Mouse (Mus musculus): ENCODE results near the gene Gm20388. TPM values are rescaled to one million over a fixed set of nuclear protein-coding genes. Genes with fewer than 3 reads are reported as not detected.

The Gm20388 gene
- polyA plus RNA-seq, 1 experiment from 2014 or later, result 1.7 TPM

- WGBS, result 84% methylated on average over 2 of the region's 2 CpGs
- H3K4me1 ChIP-seq (replicated peaks), result no peaks in the 10 kb centered on the region
Observed at GRCm38 (mm10) chr8:124212148-124212547, 4301.5 kb downstream of the Gm20388 start.

GRCm38 (mm10) chr8:124216951-124217350 lies 4306.3 kb downstream of the Gm20388 start:
- Histone ChIP-seq H3K9me3 (no peaks in the 10 kb centered on the region), H3K4me1 (replicated peaks) (peaks cover 4% of the 10 kb centered on the region; the same call in 1 of the 2 replicates), H3K4me3 (no peak overlapping the region), H3K36me3 (no peaks in the 10 kb centered on the region), H3K27me3 (ENCODE audit: insufficient read depth, poor library complexity, severe bottlenecking) (no peaks in the 10 kb centered on the region; the same call in 1 of the 2 replicates), H3K27ac (no peak overlapping the region)
- DNase-seq (ENCODE audit: low spot score), result no peak

More at GRCm38 (mm10) chr8:124212148-124212547, 4301.5 kb downstream of the Gm20388 start:
- no peak for DNase-seq (ENCODE audit: low spot score)
- Histone ChIP-seq H3K27me3 (ENCODE audit: insufficient read depth, poor library complexity, severe bottlenecking) (no peaks in the 10 kb centered on the region), H3K9me3 (no peaks in the 10 kb centered on the region), H3K27ac (no peak overlapping the region), H3K4me3 (no peak overlapping the region), H3K36me3 (no peaks in the 10 kb centered on the region)

- no peak overlapping the region for H3K4me3 ChIP-seq
- H3K36me3 ChIP-seq, result no peaks in the 10 kb centered on the region
- WGBS, result 69% methylated on average over 2 of the region's 2 CpGs
- no peaks in the 10 kb centered on the region for H3K9me3 ChIP-seq
- H3K27ac ChIP-seq, result no peak overlapping the region
- 0 out of 2 replicates have a peak, but pooled peaks cover 12% of the 10 kb centered on the region for H3K27me3 ChIP-seq (ENCODE audit: insufficient read depth, poor library complexity, severe bottlenecking)
- DNase-seq (ENCODE audit: low spot score), result no peak
- H3K4me1 ChIP-seq (replicated peaks), result peaks cover 38% of the 10 kb centered on the region
Observed at GRCm38 (mm10) chr8:124229883-124230282, 4319.2 kb downstream of the Gm20388 start.

GRCm38 (mm10) chr8:124230496-124231175 lies 4320.0 kb downstream of the Gm20388 start:
- Histone ChIP-seq H3K4me1 (replicated peaks) (peaks cover 45% of the 10 kb centered on the region), H3K4me3 (peak overlapping the region; percentile 96), H3K36me3 (no peaks in the 10 kb centered on the region), H3K9me3 (no peaks in the 10 kb centered on the region), H3K27me3 (ENCODE audit: insufficient read depth, poor library complexity, severe bottlenecking) (0 out of 2 replicates have a peak, but pooled peaks cover 12% of the 10 kb centered on the region), H3K27ac (peak overlapping the region; percentile 54)
- 57% methylated on average over 8 of the region's 8 CpGs for WGBS
- DNase-seq (ENCODE audit: low spot score), result no peak

- no peaks in the 10 kb centered on the region for H3K9me3 ChIP-seq
- WGBS, result under 1% methylated on average over 53 of the region's 53 CpGs
- H3K4me1 ChIP-seq (replicated peaks), result peaks cover 50% of the 10 kb centered on the region
- peak; percentile 85 for DNase-seq (ENCODE audit: low spot score)
- H3K4me3 ChIP-seq, result peak within 1 kb of the TSS; percentile 96
- H3K27ac ChIP-seq, result peak within 1 kb of the TSS; percentile 94
- 0 out of 2 replicates have a peak, but pooled peaks cover 5% of the 10 kb centered on the region for H3K36me3 ChIP-seq
- H3K27me3 ChIP-seq (ENCODE audit: insufficient read depth, poor library complexity, severe bottlenecking), result 0 out of 2 replicates have a peak, but pooled peaks cover 12% of the 10 kb centered on the region
Observed at GRCm38 (mm10) chr8:124231176-124231484, 4320.5 kb downstream of the Gm20388 start, which contains the start of gene Galnt2. Gene Galnt2, plus strand, starts transcription at chr8:124231391.

GRCm38 (mm10) chr8:124231485-124232279 lies 4321.0 kb downstream of the Gm20388 start:
- Histone ChIP-seq H3K27me3 (ENCODE audit: insufficient read depth, poor library complexity, severe bottlenecking) (0 out of 2 replicates have a peak, but pooled peaks cover 12% of the 10 kb centered on the region), H3K4me1 (replicated peaks) (peaks cover 52% of the 10 kb centered on the region), H3K36me3 (0 out of 2 replicates have a peak, but pooled peaks cover 6% of the 10 kb centered on the region), H3K4me3 (peak overlapping the region; percentile 96), H3K9me3 (no peaks in the 10 kb centered on the region), H3K27ac (peak overlapping the region; percentile 94)
- WGBS, result under 1% methylated on average over 83 of the region's 83 CpGs
- DNase-seq (ENCODE audit: low spot score), result peak; percentile 68

GRCm38 (mm10) chr8:124232280-124232600 lies 4321.6 kb downstream of the Gm20388 start:
- H3K36me3 ChIP-seq, result 0 out of 2 replicates have a peak, but pooled peaks cover 6% of the 10 kb centered on the region
- H3K27me3 ChIP-seq (ENCODE audit: insufficient read depth, poor library complexity, severe bottlenecking), result 0 out of 2 replicates have a peak, but pooled peaks cover 12% of the 10 kb centered on the region
- 4% methylated on average over 18 of the region's 18 CpGs for WGBS
- H3K27ac ChIP-seq, result peak overlapping the region; percentile 94
- H3K4me3 ChIP-seq, result peak overlapping the region; percentile 96
- no peak for DNase-seq (ENCODE audit: low spot score)
- H3K9me3 ChIP-seq, result no peaks in the 10 kb centered on the region
- peaks cover 57% of the 10 kb centered on the region for H3K4me1 ChIP-seq (replicated peaks)

- Histone ChIP-seq H3K4me3 (no peak overlapping the region), H3K27me3 (ENCODE audit: insufficient read depth, poor library complexity, severe bottlenecking) (0 out of 2 replicates have a peak, but pooled peaks cover 12% of the 10 kb centered on the region), H3K4me1 (replicated peaks) (peaks cover 70% of the 10 kb centered on the region), H3K9me3 (no peaks in the 10 kb centered on the region), H3K27ac (0 out of 2 replicates have a peak overlapping the region, but pooled peaks have one; percentile 57), H3K36me3 (0 out of 2 replicates have a peak, but pooled peaks cover 6% of the 10 kb centered on the region)
- 48% methylated on average over 2 of the region's 2 CpGs for WGBS
- no peak for DNase-seq (ENCODE audit: low spot score)
Observed at GRCm38 (mm10) chr8:124234496-124234895, 4323.9 kb downstream of the Gm20388 start.

GRCm38 (mm10) chr8:124235536-124235935 lies 4324.9 kb downstream of the Gm20388 start:
- 91% methylated on average over 4 of the region's 4 CpGs for WGBS

GRCm38 (mm10) chr8:124239350-124239749 lies 4328.7 kb downstream of the Gm20388 start:
- no peak overlapping the region for H3K27ac ChIP-seq
- 80% methylated on average over 6 of the region's 6 CpGs for WGBS

More at GRCm38 (mm10) chr8:124235536-124235935, 4324.9 kb downstream of the Gm20388 start:
- no peak overlapping the region for H3K27ac ChIP-seq
- H3K4me3 ChIP-seq, result no peak overlapping the region
- no peak for DNase-seq (ENCODE audit: low spot score)
- peaks cover 80% of the 10 kb centered on the region for H3K4me1 ChIP-seq (replicated peaks)
- 0 out of 2 replicates have a peak, but pooled peaks cover 5% of the 10 kb centered on the region for H3K27me3 ChIP-seq (ENCODE audit: insufficient read depth, poor library complexity, severe bottlenecking)
- H3K9me3 ChIP-seq, result no peaks in the 10 kb centered on the region
- H3K36me3 ChIP-seq, result peaks cover 6% of the 10 kb centered on the region; the same call in 1 of the 2 replicates

GRCm38 (mm10) chr8:124240932-124241331 lies 4330.3 kb downstream of the Gm20388 start:
- Histone ChIP-seq H3K27me3 (ENCODE audit: insufficient read depth, poor library complexity, severe bottlenecking) (no peaks in the 10 kb centered on the region), H3K4me3 (no peak overlapping the region), H3K27ac (no peak overlapping the region), H3K9me3 (peaks cover 12% of the 10 kb centered on the region; the same call in 1 of the 2 replicates), H3K36me3 (peaks cover 52% of the 10 kb centered on the region), H3K4me1 (replicated peaks) (peaks cover 40% of the 10 kb centered on the region)
- DNase-seq (ENCODE audit: low spot score), result no peak
- WGBS, result 92% methylated on average over 8 of the region's 8 CpGs

More at GRCm38 (mm10) chr8:124239350-124239749, 4328.7 kb downstream of the Gm20388 start:
- Histone ChIP-seq H3K36me3 (peaks cover 39% of the 10 kb centered on the region), H3K9me3 (peaks cover 12% of the 10 kb centered on the region; the same call in 1 of the 2 replicates), H3K4me3 (no peak overlapping the region), H3K27me3 (ENCODE audit: insufficient read depth, poor library complexity, severe bottlenecking) (no peaks in the 10 kb centered on the region), H3K4me1 (replicated peaks) (peaks cover 55% of the 10 kb centered on the region)
- DNase-seq (ENCODE audit: low spot score), result no peak

- WGBS, result 90% methylated on average over 6 of the region's 6 CpGs
- H3K27ac ChIP-seq, result no peak overlapping the region
- H3K27me3 ChIP-seq (ENCODE audit: insufficient read depth, poor library complexity, severe bottlenecking), result no peaks in the 10 kb centered on the region
- H3K36me3 ChIP-seq, result peaks cover 55% of the 10 kb centered on the region
- peaks cover 32% of the 10 kb centered on the region for H3K4me1 ChIP-seq (replicated peaks)
- DNase-seq (ENCODE audit: low spot score), result no peak
- peaks cover 12% of the 10 kb centered on the region; the same call in 1 of the 2 replicates for H3K9me3 ChIP-seq
- no peak overlapping the region for H3K4me3 ChIP-seq
Observed at GRCm38 (mm10) chr8:124242208-124242607, 4331.6 kb downstream of the Gm20388 start.

Measured in hindbrain, embryonic 10.5 days (tissue).